ENCODE assay signal across 10 mouse cellular contexts in genomic region chr11:71251333-71251732, GRCm38 (mm10). TPM values are rescaled to one million over a fixed set of nuclear protein-coding genes. Genes with fewer than 3 reads are reported as not detected.
DNase-seq lines count a peak whose midpoint lies in the region; ATAC-seq lines count a peak whose summit lies in the region.
"Had no signal": no experiment of that assay in that cellular context is flagged by ENCODE, and none has a peak within 500 bp of the region (broad histone marks: within the 10 kb centered on the region; RNA-seq: fewer than 3 reads in every experiment).

No protein-coding gene starts in this region.

- H3K36me3 ChIP-seq in liver, embryonic 11.5 days (ENCODE audit: control insufficient read depth, insufficient read depth, low read length) = no peaks in the 10 kb centered on the region
- H3K36me3 ChIP-seq in liver, embryonic 16.5 days (ENCODE audit: control insufficient read depth, insufficient read depth) = no peaks in the 10 kb centered on the region
- H3K36me3 ChIP-seq: heart, embryonic 15.5 days; limb, embryonic 15.5 days had no signal

- no peak overlapping the region for H3K9ac ChIP-seq in liver, embryonic 11.5 days (ENCODE audit: low read depth, low read length)
- H3K9ac ChIP-seq in liver, embryonic 16.5 days (ENCODE audit: low read depth, low read length) = no peak overlapping the region
- H3K9ac ChIP-seq: heart, embryonic 15.5 days; limb, embryonic 15.5 days had no signal

- H3K27ac ChIP-seq in liver, embryonic 11.5 days (ENCODE audit: low read depth, low read length) = no peak overlapping the region
- peak overlapping the region; percentile 55; the same call in 1 of the 2 replicates for H3K27ac ChIP-seq in brown adipose tissue, adult 24 weeks (replicated peaks; ENCODE audit: low read depth, low read length)
- H3K27ac ChIP-seq in liver, embryonic 16.5 days (ENCODE audit: low read length) = no peak overlapping the region
- H3K27ac ChIP-seq: heart, embryonic 15.5 days; limb, embryonic 15.5 days had no signal

- H3K9me3 ChIP-seq in liver, embryonic 11.5 days (ENCODE audit: control insufficient read depth, low read length) = no peaks in the 10 kb centered on the region
- H3K9me3 ChIP-seq in liver, embryonic 16.5 days (replicated peaks; ENCODE audit: control insufficient read depth, low read length) = no peaks in the 10 kb centered on the region
- H3K9me3 ChIP-seq: heart, embryonic 15.5 days; limb, embryonic 15.5 days had no signal

- ATAC-seq in liver, embryonic 11.5 days (replicated peaks; ENCODE audit: low FRiP score) = no peak
- ATAC-seq in liver, embryonic 16.5 days (ENCODE audit: low read depth) = peak; percentile 79

- WGBS in liver, embryonic 11.5 days = 46% methylated on average over 5 of the region's 5 CpGs
- 8% methylated on average over 5 of the region's 5 CpGs for WGBS in liver, embryonic 16.5 days (ENCODE audit: insufficient replicate concordance)

- peak; percentile 38 for DNase-seq in liver
- no peak for DNase-seq in liver, embryonic 11.5 days (ENCODE audit: low spot score)
- DNase-seq in monocyte, adult 2 months (ENCODE audit: low read depth in 1 of 2, low spot score in 2 of 2) = peak; percentile 64 to 67
- no peak for DNase-seq in retina, embryonic 14.5 days (ENCODE audit: low spot score)
- DNase-seq in kidney, adult 18-20 months = no peak
- no peak for DNase-seq in thymus, adult 18-20 months

- no peak overlapping the region for H3K4me2 ChIP-seq in liver, embryonic 11.5 days
- H3K4me2 ChIP-seq in liver, embryonic 16.5 days (ENCODE audit: low read depth, low read length) = no peak overlapping the region
- H3K4me2 ChIP-seq: heart, embryonic 15.5 days; limb, embryonic 15.5 days had no signal

- H3K4me3 ChIP-seq in liver, embryonic 11.5 days (ENCODE audit: low read depth, low read length) = no peak overlapping the region
- no peak overlapping the region for H3K4me3 ChIP-seq in brown adipose tissue, adult 24 weeks (ENCODE audit: insufficient read depth, low read depth, low read length)
- no peak overlapping the region for H3K4me3 ChIP-seq in liver, embryonic 16.5 days (ENCODE audit: low read depth, low read length)
- H3K4me3 ChIP-seq: heart, embryonic 15.5 days; limb, embryonic 15.5 days had no signal

- no peaks in the 10 kb centered on the region for H3K27me3 ChIP-seq in liver, embryonic 11.5 days (replicated peaks; ENCODE audit: control insufficient read depth, insufficient read depth, low read length)
- H3K27me3 ChIP-seq in liver, embryonic 16.5 days (ENCODE audit: control insufficient read depth, insufficient read depth, low read depth, low read length) = no peaks in the 10 kb centered on the region
- H3K27me3 ChIP-seq: heart, embryonic 15.5 days; limb, embryonic 15.5 days had no signal

- H3K4me1 ChIP-seq in liver, embryonic 11.5 days (replicated peaks; ENCODE audit: control insufficient read depth, insufficient read depth, low read length) = no peaks in the 10 kb centered on the region
- H3K4me1 ChIP-seq in brown adipose tissue, adult 24 weeks (ENCODE audit: control insufficient read depth, insufficient read depth, insufficient read length, low read length) = no peaks in the 10 kb centered on the region
- H3K4me1 ChIP-seq in liver, embryonic 16.5 days (ENCODE audit: control insufficient read depth, low read depth, low read length) = no peaks in the 10 kb centered on the region
- H3K4me1 ChIP-seq: heart, embryonic 15.5 days; limb, embryonic 15.5 days had no signal

RNA-seq across cellular contexts. Expression of gene Nlrp1b, which starts 20.8 kb away (rescaled TPM):
- polyA plus RNA-seq in liver, embryonic 11.5 days (2014; fragmentation: Nextera tagmentation; extraction: Ambion mirVana) = 0.04 TPM in 2 replicates
- polyA plus RNA-seq in brown adipose tissue, adult 24 weeks (2012; ENCODE audit: insufficient read depth, insufficient read length, missing spikeins) = 0.38 and 0.40 TPM in 2 replicates
- 0.04 TPM in 1 of 2 replicates, not detected in the other for polyA plus RNA-seq in liver, embryonic 16.5 days (2015; fragmentation: Nextera tagmentation; extraction: Ambion mirVana)
- polyA plus RNA-seq: heart, embryonic 15.5 days had no signal

Comparison
In these comparisons a context has a peak if more than half of its experiments do, and no peak if none do; other contexts are left out.
1. DNase-seq: peak in liver (single experiment) and monocyte, adult 2 months (2 of 2); none in liver, embryonic 11.5 days (single experiment), retina, embryonic 14.5 days (single experiment), kidney, adult 18-20 months (single experiment) and thymus, adult 18-20 months (0 of 2).